23 mouse cellular contexts compared by ENCODE assay signal in genomic region chr12:6119557-6119956, GRCm38 (mm10).
A peak's percentile ranks its signal among the peaks of the same experiment; 100 is the strongest.
DNase-seq lines count a peak whose midpoint lies in the region; ATAC-seq and TF ChIP-seq lines count a peak whose summit lies in the region.
"Had no signal": no experiment of that assay in that cellular context is flagged by ENCODE, and none has a peak within 500 bp of the region (broad histone marks: within the 10 kb centered on the region; RNA-seq: fewer than 3 reads in every experiment).

No protein-coding gene starts in this region.

- no peaks in the 10 kb centered on the region for H3K27me3 ChIP-seq in hindbrain, embryonic 14.5 days (ENCODE audit: control insufficient read depth, insufficient read depth, low read length)
- H3K27me3 ChIP-seq: CH12.LX, Patski had no signal

- H3K9ac ChIP-seq in hindbrain, embryonic 14.5 days: no peak overlapping the region

- H3K36me3 ChIP-seq in hindbrain, embryonic 14.5 days (replicated peaks; ENCODE audit: control insufficient read depth, insufficient read depth): no peaks in the 10 kb centered on the region
- H3K36me3 ChIP-seq: G1E had no signal

- peak; percentile 62; the same call in 1 of the 2 replicates for ATAC-seq in frontal cortex, adult (ENCODE audit: low TSS enrichment)
- ATAC-seq in hindbrain, embryonic 14.5 days (ENCODE audit: low FRiP score): no peak
- ATAC-seq: activated CD4-positive, CD25-positive, alpha-beta regulatory T cell, adult 4 months; CD4-positive, CD25-positive, alpha-beta regulatory T cell, adult 4 months; Patski had no signal

- 30% methylated on average over 3 of the region's 3 CpGs for WGBS in olfactory bulb, adult 2 months
- WGBS in hindbrain, embryonic 14.5 days: 83% methylated on average over 3 of the region's 3 CpGs

- no peak for DNase-seq in frontal cortex, postnatal 10 days (ENCODE audit: low spot score in 2 of 2)
- DNase-seq in brain, adult 2 months (ENCODE audit: low read depth, low spot score): peak; percentile 65
- DNase-seq in telencephalon, adult 2 months (ENCODE audit: low read depth, low spot score): peak; percentile 8
- DNase-seq in kidney, postnatal 36 days: no peak
- no peak for DNase-seq in hindbrain, embryonic 14.5 days (ENCODE audit: low spot score)
- no peak for DNase-seq in left cerebral cortex, adult 8-10 months (ENCODE audit: low spot score in 2 of 2)
- DNase-seq: adrenal gland, adult 2 months; adrenal gland, adult 8-10 months; adrenal gland, postnatal 10 days; adrenal gland, postnatal 14 days; adrenal gland, postnatal 25 days; adrenal gland, postnatal 36 days; B cell, adult 2 months; cerebellum, adult 11 months; cerebellum, adult 11-12 months; cerebellum, adult 18-20 months had no signal

- no peak overlapping the region for H3K4me2 ChIP-seq in hindbrain, embryonic 14.5 days (replicated peaks)

- H3K9me3 ChIP-seq in hindbrain, embryonic 14.5 days (ENCODE audit: control insufficient read depth, low read length): no peaks in the 10 kb centered on the region
- H3K9me3 ChIP-seq: G1E had no signal

- no peak for TF ChIP-seq CTCF in olfactory bulb, adult 2 months (IDR thresholded peaks at IDR 0.05; ENCODE audit: insufficient read depth, low read depth, low read length)

- no peak overlapping the region for H3K4me3 ChIP-seq in olfactory bulb, adult 2 months (ENCODE audit: insufficient read depth, low read depth, low read length)
- H3K4me3 ChIP-seq in hindbrain, embryonic 14.5 days (replicated peaks; ENCODE audit: low read length): no peak overlapping the region

- no peaks in the 10 kb centered on the region for H3K4me1 ChIP-seq in olfactory bulb, adult 2 months (ENCODE audit: control insufficient read depth, insufficient read depth, low read length)
- no peaks in the 10 kb centered on the region for H3K4me1 ChIP-seq in hindbrain, embryonic 14.5 days (replicated peaks; ENCODE audit: control insufficient read depth, insufficient read depth, low read length)

- peak overlapping the region; percentile 80 for H3K27ac ChIP-seq in olfactory bulb, adult 2 months (ENCODE audit: insufficient read depth, low read depth, low read length)
- no peak overlapping the region for H3K27ac ChIP-seq in hindbrain, embryonic 14.5 days

- no peak for TF ChIP-seq POLR2A in olfactory bulb, adult 2 months (IDR thresholded peaks at IDR 0.05; ENCODE audit: insufficient read depth, low read depth, low read length)

Comparison
In these comparisons a context has a peak if more than half of its experiments do, and no peak if none do; other contexts are left out.
1. DNase-seq: peak in brain, adult 2 months (single experiment) and telencephalon, adult 2 months (single experiment); none in frontal cortex, postnatal 10 days (0 of 2), kidney, postnatal 36 days (0 of 2), hindbrain, embryonic 14.5 days (single experiment) and left cerebral cortex, adult 8-10 months (0 of 2).